Mouse (Mus musculus): Measurements from ENCODE around the gene Sema4d. TPM values are rescaled to one million over a fixed set of nuclear protein-coding genes. Genes with fewer than 3 reads are reported as not detected.
A peak's percentile ranks its signal among the peaks of the same experiment; 100 is the strongest.

Gene Sema4d
- polyA plus RNA-seq, 1 experiment from 2014 or later: 9.8 TPM

- Histone ChIP-seq H3K9ac (ENCODE audit: low read length) (no peak overlapping the region), H3K36me3 (ENCODE audit: control insufficient read depth, insufficient read depth, low read length) (0 out of 2 replicates have a peak, but pooled peaks cover 2% of the 10 kb centered on the region), H3K4me2 (ENCODE audit: low read depth, low read length) (no peak overlapping the region), H3K4me3 (ENCODE audit: low read length) (no peak overlapping the region), H3K9me3 (ENCODE audit: control insufficient read depth, low read length) (no peaks in the 10 kb centered on the region), H3K27ac (ENCODE audit: low read length) (no peak overlapping the region), H3K4me1 (replicated peaks; ENCODE audit: control insufficient read depth, insufficient read depth, low read length) (0 out of 2 replicates have a peak, but pooled peaks cover 2% of the 10 kb centered on the region), H3K27me3 (ENCODE audit: control insufficient read depth, insufficient read depth, low read depth, low read length) (no peaks in the 10 kb centered on the region)
- ATAC-seq (ENCODE audit: low read depth): peak; percentile 59; the same call in 1 of the 2 replicates
- WGBS: 52% methylated on average over 8 of the region's 8 CpGs
Measured at GRCm38 (mm10) chr13:51716350-51717263, 76.9 kb downstream of the Sema4d start.

GRCm38 (mm10) chr13:51712022-51712421 lies 81.5 kb downstream of the Sema4d start:
- Histone ChIP-seq H3K9ac (ENCODE audit: low read length) (no peak overlapping the region), H3K27ac (ENCODE audit: low read length) (no peak overlapping the region)
- WGBS: 91% methylated on average over 8 of the region's 8 CpGs

DNA sequence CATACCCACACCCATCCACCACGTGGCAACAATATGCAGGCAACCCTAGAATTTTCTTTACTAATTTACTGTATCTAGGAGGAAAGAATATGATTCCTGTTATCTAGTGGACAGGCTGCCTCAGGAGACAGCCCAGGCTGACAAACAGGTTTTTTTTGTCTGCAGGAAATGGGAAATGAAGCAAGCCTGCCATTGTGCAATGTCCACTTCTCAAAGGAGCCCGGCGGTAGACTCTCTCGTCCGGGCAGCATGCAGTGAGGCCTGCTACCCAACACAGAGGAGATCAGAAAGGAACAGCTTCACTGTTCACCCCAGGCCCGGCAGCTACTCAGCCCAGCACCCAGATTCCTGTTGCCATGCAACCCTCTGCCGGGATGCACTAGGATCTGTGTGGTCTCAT lies 82.8 kb downstream of the Sema4d start:
- H3K4me2 ChIP-seq (ENCODE audit: low read depth, low read length): no peak overlapping the region
- no peaks in the 10 kb centered on the region for H3K36me3 ChIP-seq (ENCODE audit: control insufficient read depth, insufficient read depth, low read length)
- ATAC-seq (ENCODE audit: low read depth): peak; percentile 80
- no peaks in the 10 kb centered on the region for H3K27me3 ChIP-seq (ENCODE audit: control insufficient read depth, insufficient read depth, low read depth, low read length)
- no peak overlapping the region for H3K4me3 ChIP-seq (ENCODE audit: low read length)
- H3K9me3 ChIP-seq (ENCODE audit: control insufficient read depth, low read length): no peaks in the 10 kb centered on the region
- peak overlapping the region; percentile 38; the same call in 1 of the 2 replicates for H3K27ac ChIP-seq (ENCODE audit: low read length)
- WGBS: 24% methylated on average over 7 of the region's 7 CpGs
- H3K4me1 ChIP-seq (replicated peaks; ENCODE audit: control insufficient read depth, insufficient read depth, low read length): peaks cover 7% of the 10 kb centered on the region
- H3K9ac ChIP-seq (ENCODE audit: low read length): no peak overlapping the region

More at GRCm38 (mm10) chr13:51712022-51712421, 81.5 kb downstream of the Sema4d start:
- peaks cover 9% of the 10 kb centered on the region for H3K4me1 ChIP-seq (replicated peaks; ENCODE audit: control insufficient read depth, insufficient read depth, low read length)
- H3K27me3 ChIP-seq (ENCODE audit: control insufficient read depth, insufficient read depth, low read depth, low read length): no peaks in the 10 kb centered on the region
- H3K36me3 ChIP-seq (ENCODE audit: control insufficient read depth, insufficient read depth, low read length): no peaks in the 10 kb centered on the region
- H3K9me3 ChIP-seq (ENCODE audit: control insufficient read depth, low read length): no peaks in the 10 kb centered on the region
- H3K4me3 ChIP-seq (ENCODE audit: low read length): no peak overlapping the region
- no peak for ATAC-seq (ENCODE audit: low read depth)
- no peak overlapping the region for H3K4me2 ChIP-seq (ENCODE audit: low read depth, low read length)

DNA sequence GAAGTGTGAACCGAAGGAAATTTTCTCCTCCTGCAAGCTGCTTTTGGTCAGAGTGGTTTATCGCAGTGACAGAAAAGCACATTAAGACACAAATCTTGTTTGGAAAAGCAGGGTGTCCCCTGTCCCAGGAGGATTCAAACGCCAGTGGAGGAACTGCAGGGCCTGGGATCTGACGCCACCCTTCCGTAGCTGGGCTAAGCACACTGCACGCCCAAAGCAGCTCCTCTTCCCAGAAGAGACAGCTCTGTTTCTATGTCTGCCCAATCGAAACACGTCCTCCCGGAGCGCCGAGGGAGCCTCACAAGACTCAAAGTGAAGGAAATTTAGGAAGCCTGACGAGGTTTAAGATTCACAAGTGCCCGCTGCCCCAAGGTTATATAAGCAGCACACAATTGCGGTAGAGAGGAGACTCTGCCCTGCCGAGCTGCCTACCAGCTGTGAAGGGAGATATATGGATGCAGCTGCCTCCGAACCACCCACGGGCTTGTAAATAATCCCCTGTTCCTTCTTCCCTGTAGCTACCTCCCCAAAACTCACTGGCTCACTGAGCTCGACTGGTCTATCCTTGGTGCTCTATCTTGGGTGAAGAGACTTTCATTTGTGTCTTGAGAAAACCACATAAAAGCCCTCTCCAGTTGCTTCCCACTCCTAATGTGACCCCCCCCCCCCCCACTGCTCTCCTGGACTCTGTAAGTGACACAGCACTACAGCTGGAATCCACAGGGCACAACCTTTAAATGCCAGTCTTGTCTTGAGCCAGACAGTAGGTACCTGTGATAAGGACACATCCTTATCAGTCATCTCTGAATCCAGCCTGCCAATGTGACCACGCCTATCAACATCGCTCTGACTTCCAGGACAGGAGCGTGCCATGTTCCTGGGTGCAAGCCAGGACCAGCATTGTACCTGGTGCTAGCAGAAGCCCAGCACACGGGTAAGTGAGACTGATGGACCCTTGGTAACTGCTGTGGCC lies 87.4 kb downstream of the Sema4d start:
- Histone ChIP-seq H3K27ac (ENCODE audit: low read length) (no peak overlapping the region), H3K4me2 (ENCODE audit: low read depth, low read length) (no peak overlapping the region), H3K4me1 (replicated peaks; ENCODE audit: control insufficient read depth, insufficient read depth, low read length) (peaks cover 6% of the 10 kb centered on the region), H3K27me3 (ENCODE audit: control insufficient read depth, insufficient read depth, low read depth, low read length) (no peaks in the 10 kb centered on the region), H3K36me3 (ENCODE audit: control insufficient read depth, insufficient read depth, low read length) (no peaks in the 10 kb centered on the region), H3K9me3 (ENCODE audit: control insufficient read depth, low read length) (no peaks in the 10 kb centered on the region), H3K9ac (ENCODE audit: low read length) (no peak overlapping the region), H3K4me3 (ENCODE audit: low read length) (no peak overlapping the region)
- ATAC-seq (ENCODE audit: low read depth): no peak
- WGBS: 63% methylated on average over 22 of the region's 22 CpGs

- no peaks in the 10 kb centered on the region for H3K36me3 ChIP-seq (ENCODE audit: control insufficient read depth, insufficient read depth, low read length)
- H3K4me1 ChIP-seq (replicated peaks; ENCODE audit: control insufficient read depth, insufficient read depth, low read length): no peaks in the 10 kb centered on the region
- ATAC-seq (ENCODE audit: low read depth): no peak
- H3K27ac ChIP-seq (ENCODE audit: low read length): no peak overlapping the region
- H3K27me3 ChIP-seq (ENCODE audit: control insufficient read depth, insufficient read depth, low read depth, low read length): no peaks in the 10 kb centered on the region
- no peak overlapping the region for H3K4me3 ChIP-seq (ENCODE audit: low read length)
- WGBS: 75% methylated on average over 5 of the region's 5 CpGs
- no peaks in the 10 kb centered on the region for H3K9me3 ChIP-seq (ENCODE audit: control insufficient read depth, low read length)
- H3K9ac ChIP-seq (ENCODE audit: low read length): no peak overlapping the region
- H3K4me2 ChIP-seq (ENCODE audit: low read depth, low read length): no peak overlapping the region
Measured at GRCm38 (mm10) chr13:51703893-51704292, 89.7 kb downstream of the Sema4d start.

DNA sequence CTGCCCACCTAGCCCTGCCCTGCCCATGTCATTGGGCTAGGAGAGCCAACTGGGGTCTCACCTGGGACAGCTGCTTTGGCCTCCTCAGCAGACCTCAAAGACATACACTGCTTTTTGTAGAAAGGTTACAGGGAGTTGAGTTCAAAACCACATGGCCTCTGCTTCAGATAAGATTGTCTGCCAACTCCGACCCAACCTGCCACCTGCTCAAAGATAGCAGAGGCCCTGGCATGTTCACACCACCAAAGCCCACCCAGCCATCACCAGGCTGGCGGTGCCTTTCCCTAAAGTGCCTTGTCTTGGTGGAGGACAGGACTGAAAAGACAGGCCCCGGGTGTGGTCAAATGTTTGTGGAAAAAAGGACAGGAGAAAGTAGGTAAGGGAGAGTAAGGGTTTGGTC lies 95.2 kb downstream of the Sema4d start:
- Histone ChIP-seq H3K27ac (ENCODE audit: low read length) (no peak overlapping the region), H3K4me1 (replicated peaks; ENCODE audit: control insufficient read depth, insufficient read depth, low read length) (no peaks in the 10 kb centered on the region), H3K27me3 (ENCODE audit: control insufficient read depth, insufficient read depth, low read depth, low read length) (no peaks in the 10 kb centered on the region), H3K36me3 (ENCODE audit: control insufficient read depth, insufficient read depth, low read length) (no peaks in the 10 kb centered on the region), H3K4me2 (ENCODE audit: low read depth, low read length) (no peak overlapping the region), H3K4me3 (ENCODE audit: low read length) (no peak overlapping the region), H3K9me3 (ENCODE audit: control insufficient read depth, low read length) (no peaks in the 10 kb centered on the region), H3K9ac (ENCODE audit: low read length) (no peak overlapping the region)
- WGBS: 72% methylated on average over 3 of the region's 3 CpGs
- no peak for ATAC-seq (ENCODE audit: low read depth)

DNA sequence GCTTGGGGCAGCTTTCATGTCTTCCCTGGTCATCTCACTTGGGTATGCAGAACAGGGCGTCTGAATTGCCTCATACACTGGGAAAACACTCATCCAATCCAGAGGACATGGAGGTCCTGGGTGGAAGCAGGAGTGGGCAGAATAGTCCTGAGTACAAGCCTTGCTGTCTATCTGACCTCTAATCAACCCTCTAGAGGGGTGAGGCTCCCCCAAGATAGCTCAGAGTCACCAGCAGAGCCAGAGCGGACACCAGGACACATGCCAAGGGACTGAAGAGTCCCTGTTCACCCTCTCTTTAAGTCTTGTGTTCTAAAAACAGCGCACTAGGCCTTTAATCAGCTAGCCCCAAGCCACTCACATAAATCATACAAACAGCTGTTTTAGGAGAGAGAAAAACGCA lies 95.7 kb downstream of the Sema4d start:
- no peak overlapping the region for H3K4me3 ChIP-seq (ENCODE audit: low read length)
- no peaks in the 10 kb centered on the region for H3K4me1 ChIP-seq (replicated peaks; ENCODE audit: control insufficient read depth, insufficient read depth, low read length)
- no peak overlapping the region for H3K4me2 ChIP-seq (ENCODE audit: low read depth, low read length)
- 61% methylated on average over 4 of the region's 4 CpGs for WGBS
- no peak for ATAC-seq (ENCODE audit: low read depth)
- no peak overlapping the region for H3K27ac ChIP-seq (ENCODE audit: low read length)
- H3K9ac ChIP-seq (ENCODE audit: low read length): no peak overlapping the region
- no peaks in the 10 kb centered on the region for H3K9me3 ChIP-seq (ENCODE audit: control insufficient read depth, low read length)
- H3K27me3 ChIP-seq (ENCODE audit: control insufficient read depth, insufficient read depth, low read depth, low read length): no peaks in the 10 kb centered on the region
- H3K36me3 ChIP-seq (ENCODE audit: control insufficient read depth, insufficient read depth, low read length): no peaks in the 10 kb centered on the region

DNA sequence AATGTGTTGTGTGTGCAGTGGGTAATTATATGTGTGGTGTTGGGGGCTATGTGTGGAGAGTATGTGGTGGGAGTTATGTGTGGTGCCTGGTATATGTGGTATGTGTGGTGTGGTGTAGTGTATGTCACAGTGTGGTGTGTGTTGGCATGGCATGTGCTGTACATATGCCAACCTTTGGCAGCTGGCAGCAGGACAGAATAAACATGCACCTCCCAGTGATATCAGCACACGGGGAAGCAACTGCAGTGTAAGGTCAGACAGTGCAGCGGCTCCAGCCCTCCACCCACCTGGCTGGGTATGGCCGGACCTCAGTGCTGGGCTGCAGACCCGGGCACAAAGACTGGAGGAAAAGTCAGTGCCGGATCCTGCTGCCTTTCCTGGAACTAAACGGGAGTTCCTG lies 96.1 kb downstream of the Sema4d start:
- no peak overlapping the region for H3K9ac ChIP-seq (ENCODE audit: low read length)
- H3K27me3 ChIP-seq (ENCODE audit: control insufficient read depth, insufficient read depth, low read depth, low read length): no peaks in the 10 kb centered on the region
- no peak overlapping the region for H3K27ac ChIP-seq (ENCODE audit: low read length)
- no peaks in the 10 kb centered on the region for H3K9me3 ChIP-seq (ENCODE audit: control insufficient read depth, low read length)
- H3K4me2 ChIP-seq (ENCODE audit: low read depth, low read length): no peak overlapping the region
- ATAC-seq (ENCODE audit: low read depth): no peak
- WGBS: 67% methylated on average over 6 of the region's 6 CpGs
- no peak overlapping the region for H3K4me3 ChIP-seq (ENCODE audit: low read length)
- no peaks in the 10 kb centered on the region for H3K4me1 ChIP-seq (replicated peaks; ENCODE audit: control insufficient read depth, insufficient read depth, low read length)
- H3K36me3 ChIP-seq (ENCODE audit: control insufficient read depth, insufficient read depth, low read length): no peaks in the 10 kb centered on the region

- Histone ChIP-seq H3K9ac (ENCODE audit: low read length) (no peak overlapping the region), H3K36me3 (ENCODE audit: control insufficient read depth, insufficient read depth, low read length) (no peaks in the 10 kb centered on the region), H3K27me3 (ENCODE audit: control insufficient read depth, insufficient read depth, low read depth, low read length) (no peaks in the 10 kb centered on the region), H3K4me3 (ENCODE audit: low read length) (no peak overlapping the region), H3K4me2 (ENCODE audit: low read depth, low read length) (no peak overlapping the region), H3K4me1 (replicated peaks; ENCODE audit: control insufficient read depth, insufficient read depth, low read length) (no peaks in the 10 kb centered on the region), H3K27ac (ENCODE audit: low read length) (no peak overlapping the region), H3K9me3 (ENCODE audit: control insufficient read depth, low read length) (no peaks in the 10 kb centered on the region)
- ATAC-seq (ENCODE audit: low read depth): no peak
Measured at GRCm38 (mm10) chr13:51696481-51696880, 97.1 kb downstream of the Sema4d start.
